Mouse (Mus musculus) liver, embryonic 14.5 days (tissue): ENCODE measurements around the gene Syn2.

Experiments
- CTCF ChIP-seq: IDR thresholded peaks from 2 replicates; pipeline ENCODE4 v1.5.1; 2016; ENCODE audit warnings: antibody characterized with exemption, low read depth, control low read depth
- EP300 ChIP-seq: IDR thresholded peaks from 2 replicates; pipeline ENCODE4 v1.6.1; 2016; ENCODE audit warnings: antibody characterized with exemption, low read depth

- TF ChIP-seq CTCF = no peak
- TF ChIP-seq EP300 = no peak
These were observed 86.5 kb downstream of the Syn2 start for GRCm38 (mm10) chr6:115221215-115221641.
